Mouse (Mus musculus): ENCODE measurements around the gene Stx18.

DNA sequence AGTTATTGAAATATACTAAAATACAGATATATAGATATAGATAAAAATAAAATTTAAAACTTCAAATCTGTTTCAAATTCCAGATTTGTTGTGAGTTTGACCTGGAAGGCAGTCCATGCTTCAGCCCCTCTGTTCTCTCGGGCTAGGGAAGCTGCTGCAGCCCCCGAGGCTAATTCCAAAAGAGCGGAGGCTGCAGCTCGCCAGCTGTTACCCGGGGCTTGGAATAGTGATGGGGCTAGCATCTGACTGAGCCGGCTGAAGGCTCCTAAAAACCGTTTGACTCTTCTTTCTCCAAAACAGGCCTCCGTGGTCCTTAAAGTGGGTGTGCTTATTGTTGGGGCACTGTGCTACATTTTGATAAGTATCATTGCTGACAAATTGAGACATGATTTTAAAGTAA, 46.1 kb downstream of the Stx18 start:
- TF ChIP-seq GATA1 (IDR thresholded peaks at IDR 0.05; ENCODE audit: low read length) (no peak), TAL1 (IDR thresholded peaks at IDR 0.05; ENCODE audit: low read length) (no peak)
